Mouse (Mus musculus): ENCODE results near the gene Edf1.

Edf1 gene

DNA sequence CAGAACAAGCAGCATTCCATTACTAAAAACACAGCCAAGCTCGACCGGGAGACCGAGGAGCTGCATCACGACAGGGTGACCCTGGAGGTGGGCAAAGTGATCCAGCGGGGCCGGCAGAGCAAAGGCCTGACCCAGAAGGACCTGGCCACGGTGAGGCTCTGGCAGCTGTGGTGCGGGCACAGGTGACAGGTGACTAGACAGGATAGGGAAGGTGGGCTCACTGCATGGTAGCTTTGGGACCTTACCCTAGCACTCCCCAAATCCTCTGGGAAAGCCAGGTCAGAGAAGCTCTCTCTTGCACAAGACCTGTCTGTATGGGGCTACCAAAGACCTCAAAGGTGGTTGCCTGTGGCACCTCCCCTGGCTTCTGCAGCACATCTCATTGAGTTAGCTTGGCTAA is 2.9 kb downstream of the Edf1 start:
- no peak for DNase-seq (ENCODE audit: extremely low read depth, insufficient read length, low spot score)

DNA sequence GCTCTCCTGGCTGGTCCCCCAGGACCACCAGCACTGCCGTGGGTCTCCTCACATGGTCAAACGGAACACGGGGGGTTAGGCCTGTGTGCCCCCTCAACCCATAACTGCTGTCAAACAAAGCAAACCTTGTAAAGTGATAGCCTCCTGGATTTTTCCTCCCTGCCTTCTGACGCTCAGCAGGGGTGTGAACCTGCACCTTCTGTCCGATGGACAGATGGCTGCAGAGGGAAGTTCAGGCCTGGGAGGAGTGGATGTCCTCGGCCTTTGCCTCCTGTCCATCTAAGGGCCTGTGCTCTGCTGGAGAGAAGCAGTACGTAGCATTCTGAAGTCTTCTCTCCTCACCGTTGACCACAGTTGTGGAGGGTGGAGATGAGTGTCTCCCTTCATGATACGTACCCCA is 4.3 kb downstream of the Edf1 start:
- no peak for DNase-seq (ENCODE audit: extremely low read depth, insufficient read length, low spot score)

DNA sequence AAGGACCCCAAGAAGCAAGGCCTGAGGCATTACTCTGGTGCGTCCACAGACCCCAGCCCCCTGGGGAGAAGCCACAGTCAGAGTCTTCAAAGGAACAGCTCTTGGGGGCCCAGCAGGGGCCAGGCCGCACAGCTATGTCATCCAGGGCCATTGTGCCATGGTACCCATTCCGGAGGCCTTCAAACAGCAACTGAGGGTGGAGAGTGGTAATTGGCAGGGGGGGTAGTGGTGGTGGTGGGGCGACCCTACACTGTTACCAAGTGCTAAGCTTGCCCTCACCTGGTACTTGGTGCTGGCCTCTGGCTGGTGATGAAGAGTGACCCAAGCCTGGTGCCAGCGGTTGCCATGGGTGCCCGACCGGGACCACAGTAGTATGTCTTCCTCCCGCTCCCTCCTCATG is 8.1 kb downstream of the Edf1 start:
- DNase-seq (ENCODE audit: extremely low read depth, insufficient read length, low spot score): no peak

DNA sequence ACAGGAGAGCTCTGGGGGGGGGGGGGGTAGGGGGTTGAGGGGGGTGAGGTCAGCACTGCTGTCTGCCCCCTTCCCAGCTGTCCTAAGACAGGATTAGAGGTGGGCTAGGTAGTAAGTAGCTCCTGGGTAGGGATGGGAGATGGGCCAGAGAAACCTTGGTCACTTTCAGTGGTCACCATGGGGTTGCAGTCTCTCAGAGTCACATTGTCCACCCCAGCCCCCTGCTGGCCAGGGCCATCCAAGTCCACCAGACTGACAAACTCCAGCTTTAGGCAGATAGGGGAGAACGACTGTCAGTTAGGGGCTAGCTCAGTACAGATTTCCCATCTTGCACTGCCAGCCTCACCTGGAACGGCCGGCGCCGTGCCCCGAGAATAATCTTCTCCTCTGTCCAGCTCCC is 8.9 kb downstream of the Edf1 start:
- DNase-seq (ENCODE audit: extremely low read depth, insufficient read length, low spot score): no peak

DNA sequence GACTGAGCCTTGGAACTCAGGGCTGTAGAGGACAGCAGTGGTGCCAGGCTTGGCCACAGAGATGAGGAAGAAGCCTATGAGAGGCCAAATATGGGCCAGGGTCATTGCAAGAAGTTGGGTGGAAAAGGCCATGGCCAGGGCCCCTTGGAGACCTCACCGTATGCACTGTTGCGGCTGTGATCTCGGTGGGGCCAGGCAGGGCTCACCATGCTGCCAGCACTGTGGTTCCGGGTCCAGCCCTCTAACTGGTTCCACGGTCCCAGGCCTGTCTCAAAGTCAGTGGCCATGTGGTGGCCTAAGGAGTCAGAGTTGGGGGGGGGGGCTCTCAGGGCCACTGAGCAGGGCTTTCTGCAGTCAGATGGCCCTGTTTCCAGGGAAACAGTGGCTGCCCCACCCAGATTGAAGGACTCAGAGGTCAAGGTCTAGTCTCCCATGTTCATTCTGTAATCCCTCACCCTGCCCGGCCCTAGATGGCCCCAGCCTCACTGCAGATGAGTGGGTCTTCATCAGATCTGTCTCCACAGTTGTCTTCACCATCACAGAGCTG is 10.9 kb downstream of the Edf1 start:
- no peak for DNase-seq (ENCODE audit: extremely low read depth, insufficient read length, low spot score)

DNA sequence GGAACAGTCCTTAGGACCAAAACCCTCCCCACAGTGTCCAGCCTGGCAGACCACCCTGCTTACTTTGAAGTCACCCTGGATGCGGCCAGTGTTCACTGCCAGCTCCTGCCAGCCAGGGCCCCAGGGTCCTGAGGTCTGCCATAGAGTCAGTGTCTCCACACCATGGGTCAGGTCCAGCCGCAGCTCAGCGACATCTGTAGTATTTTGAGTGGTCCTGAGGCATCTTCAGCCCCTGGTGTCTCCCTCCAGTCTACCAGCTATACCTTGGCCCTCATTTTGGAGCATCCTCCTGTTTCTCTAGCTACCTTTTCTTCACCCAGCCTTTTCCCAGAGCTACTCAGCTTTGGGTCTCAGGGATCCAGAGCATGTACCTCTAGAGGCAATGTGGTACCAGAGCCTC is 11.7 kb downstream of the Edf1 start:
- DNase-seq (ENCODE audit: extremely low read depth, insufficient read length, low spot score): no peak

DNA sequence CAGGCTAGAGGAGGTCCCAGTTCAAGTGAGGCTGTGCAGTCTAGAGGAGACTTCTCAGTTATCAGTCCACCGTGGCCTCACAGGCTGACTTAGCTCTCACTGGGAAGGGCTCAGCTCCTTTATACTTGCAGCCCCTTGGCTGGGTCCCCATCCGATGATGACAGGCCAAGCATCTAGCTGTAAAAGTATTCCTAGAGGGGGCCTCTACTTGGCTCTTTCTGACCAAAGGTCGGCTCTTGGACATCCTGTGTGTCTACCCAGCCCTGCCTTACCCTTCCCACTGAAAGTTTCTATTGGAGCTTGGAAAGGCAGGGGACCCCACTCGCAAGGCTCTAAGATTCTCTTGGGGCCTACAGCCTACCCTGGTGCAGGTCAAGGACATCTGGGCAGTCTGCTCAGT is 13.6 kb downstream of the Edf1 start:
- DNase-seq (ENCODE audit: extremely low read depth, insufficient read length, low spot score): no peak

DNA sequence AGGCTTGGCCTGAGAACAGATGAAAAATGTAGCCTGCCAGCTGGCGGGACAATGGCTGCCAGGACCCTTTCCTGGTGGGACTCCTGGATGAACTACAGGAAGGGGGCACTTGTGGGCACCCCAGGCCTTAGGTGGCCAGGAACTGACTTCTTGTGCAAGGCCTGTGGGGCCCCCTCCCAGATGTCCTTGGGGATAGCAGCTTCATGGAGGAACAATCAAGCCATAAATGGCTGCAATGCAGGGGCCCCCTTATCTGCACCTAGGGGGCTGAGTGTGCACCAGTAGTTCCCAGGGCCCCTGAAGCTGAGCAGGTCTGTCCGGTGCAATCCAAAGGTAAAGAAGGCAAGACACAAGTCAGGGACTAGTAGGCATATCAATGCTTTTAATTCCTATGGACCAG is 15.4 kb downstream of the Edf1 start:
- DNase-seq (ENCODE audit: extremely low read depth, insufficient read length, low spot score): no peak

DNA sequence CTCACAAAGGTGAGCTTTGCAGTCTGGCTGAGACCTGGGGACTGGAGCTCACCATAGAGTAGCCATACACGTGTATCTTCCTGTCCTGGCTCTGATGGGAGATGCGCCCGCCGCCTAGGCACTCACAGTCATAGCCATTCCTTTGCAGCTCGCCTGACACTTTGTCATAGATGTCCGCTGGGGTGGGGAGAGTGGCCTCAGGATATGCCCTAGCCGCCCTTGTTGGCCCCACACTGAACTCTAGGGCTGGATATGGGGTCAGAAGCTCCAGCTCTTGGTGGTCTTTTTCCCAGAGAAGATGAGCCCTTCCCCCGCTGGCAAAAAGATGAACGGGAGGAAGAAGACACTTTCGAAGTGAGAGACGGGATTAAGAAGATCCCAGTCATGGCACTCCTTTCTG is 16.5 kb downstream of the Edf1 start:
- DNase-seq (ENCODE audit: extremely low read depth, insufficient read length, low spot score): no peak

DNA sequence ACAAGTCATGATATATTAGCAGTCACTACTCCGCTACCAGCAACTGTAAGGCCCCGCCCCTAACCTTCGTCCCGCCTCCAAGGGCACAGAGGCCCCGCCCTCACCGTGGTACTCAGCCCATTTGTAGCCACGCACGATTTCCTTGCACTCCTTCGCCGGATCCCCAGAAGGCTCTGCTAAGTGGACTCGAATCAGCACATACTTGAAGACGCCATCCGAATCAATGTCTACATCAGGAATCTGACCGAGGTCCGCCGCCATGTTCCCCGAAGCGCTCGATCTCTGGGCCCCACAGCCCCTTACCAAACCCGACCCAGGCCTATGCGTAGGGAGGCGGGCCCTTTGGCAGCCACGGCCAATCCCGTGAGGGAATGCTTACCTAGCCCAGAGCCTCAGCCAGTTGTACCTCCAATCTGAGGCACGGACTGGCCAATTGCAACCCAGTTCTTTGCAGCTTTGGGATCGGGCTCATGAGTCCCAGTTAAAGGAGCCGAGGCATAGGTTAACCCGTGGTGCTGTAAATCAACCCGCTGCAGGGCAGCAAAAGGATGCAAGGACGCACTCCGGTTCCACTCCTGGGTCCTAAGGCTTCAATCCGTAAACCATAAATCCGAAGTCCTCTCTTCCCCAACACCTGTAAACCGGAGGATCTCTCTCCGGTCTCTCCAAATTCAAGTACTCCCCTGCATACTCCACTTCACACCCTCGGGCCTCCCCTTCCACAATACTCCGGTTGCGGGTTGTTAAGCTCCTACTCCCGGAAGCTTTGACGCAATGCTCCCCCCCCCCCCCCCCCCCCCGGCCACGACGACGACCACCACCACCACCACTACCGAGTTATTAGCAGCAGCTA is 17.2 kb downstream of the Edf1 start, which contains the start of the genes Mamdc4 and Phpt1:
Gene Mamdc4 (minus strand): TSS at position 267 of the 853 bp plus-strand sequence.
Gene Phpt1 (minus strand): TSS at position 646 of the 853 bp plus-strand sequence.
- DNase-seq (ENCODE audit: extremely low read depth, insufficient read length, low spot score): peak; percentile 94

DNA sequence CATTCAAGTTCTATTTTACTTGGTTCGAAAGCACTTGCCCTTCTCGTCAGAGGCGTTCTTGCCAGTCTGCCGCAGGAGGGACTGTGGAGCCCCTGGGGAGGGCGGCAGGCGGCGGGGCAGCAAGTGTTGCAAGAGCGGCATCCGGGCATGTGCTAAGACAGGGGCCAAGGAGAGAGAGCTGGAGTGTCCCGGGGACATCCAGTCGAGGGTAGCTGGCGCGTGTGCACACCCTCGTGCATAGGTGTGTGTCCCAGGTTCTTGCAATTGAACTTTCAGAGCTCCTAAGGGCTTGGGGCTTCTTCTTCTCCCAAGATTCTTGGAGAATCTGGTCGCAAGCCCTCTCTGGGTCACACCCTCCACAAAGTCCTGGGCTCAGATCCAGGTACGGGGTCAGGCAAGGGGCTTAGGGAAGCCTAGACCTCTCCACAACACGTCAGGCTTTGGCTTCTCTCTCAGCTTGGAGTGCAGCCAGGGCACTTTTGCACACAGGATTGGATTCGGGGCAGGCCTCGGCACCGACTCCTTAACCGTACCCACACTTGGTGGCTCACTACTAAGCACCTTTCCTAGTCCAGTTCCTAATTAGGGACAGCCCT is 17.9 kb downstream of the Edf1 start:
- DNase-seq (ENCODE audit: extremely low read depth, insufficient read length, low spot score): peak; percentile 72

DNA sequence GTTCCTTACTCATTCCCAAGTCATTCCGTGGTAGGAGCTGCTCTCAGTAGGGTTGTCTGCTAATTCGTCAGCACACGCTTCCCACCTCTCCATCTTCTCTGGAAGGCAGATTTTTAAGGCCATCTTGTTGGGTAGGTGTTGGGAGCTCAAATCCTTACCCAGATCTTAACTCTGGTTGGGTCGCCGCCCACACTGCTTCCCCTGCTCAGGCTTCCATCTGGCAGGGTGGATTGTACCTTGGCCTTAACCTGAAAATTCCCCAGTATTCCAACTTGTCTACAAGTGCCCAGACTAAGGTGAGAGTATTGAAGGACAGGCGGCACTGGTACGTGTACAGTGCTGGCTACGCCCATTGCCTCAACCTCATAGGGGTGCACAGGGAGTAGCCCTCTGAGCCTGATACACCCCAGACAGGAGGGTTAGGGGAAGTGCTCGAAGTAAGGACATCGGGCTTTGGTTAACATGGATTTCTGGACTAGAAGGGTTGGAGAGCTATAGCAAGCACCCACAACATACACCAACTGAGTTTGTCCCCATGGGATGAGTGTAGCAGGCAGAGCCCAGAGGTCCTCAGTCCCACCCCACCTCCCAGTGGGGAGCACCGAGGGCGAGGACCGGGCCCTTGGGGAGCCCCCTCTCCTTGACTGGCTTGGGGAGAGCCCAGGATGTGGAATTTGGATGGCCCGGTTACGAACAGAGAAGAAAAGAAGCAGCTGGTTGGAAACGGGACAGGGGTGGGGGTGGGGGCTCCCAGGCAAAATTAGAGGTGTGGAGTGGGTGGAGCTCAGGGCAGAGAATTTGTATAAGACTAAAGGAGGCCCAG is 18.6 kb downstream of the Edf1 start:
- no peak for DNase-seq (ENCODE audit: extremely low read depth, insufficient read length, low spot score)

DNA sequence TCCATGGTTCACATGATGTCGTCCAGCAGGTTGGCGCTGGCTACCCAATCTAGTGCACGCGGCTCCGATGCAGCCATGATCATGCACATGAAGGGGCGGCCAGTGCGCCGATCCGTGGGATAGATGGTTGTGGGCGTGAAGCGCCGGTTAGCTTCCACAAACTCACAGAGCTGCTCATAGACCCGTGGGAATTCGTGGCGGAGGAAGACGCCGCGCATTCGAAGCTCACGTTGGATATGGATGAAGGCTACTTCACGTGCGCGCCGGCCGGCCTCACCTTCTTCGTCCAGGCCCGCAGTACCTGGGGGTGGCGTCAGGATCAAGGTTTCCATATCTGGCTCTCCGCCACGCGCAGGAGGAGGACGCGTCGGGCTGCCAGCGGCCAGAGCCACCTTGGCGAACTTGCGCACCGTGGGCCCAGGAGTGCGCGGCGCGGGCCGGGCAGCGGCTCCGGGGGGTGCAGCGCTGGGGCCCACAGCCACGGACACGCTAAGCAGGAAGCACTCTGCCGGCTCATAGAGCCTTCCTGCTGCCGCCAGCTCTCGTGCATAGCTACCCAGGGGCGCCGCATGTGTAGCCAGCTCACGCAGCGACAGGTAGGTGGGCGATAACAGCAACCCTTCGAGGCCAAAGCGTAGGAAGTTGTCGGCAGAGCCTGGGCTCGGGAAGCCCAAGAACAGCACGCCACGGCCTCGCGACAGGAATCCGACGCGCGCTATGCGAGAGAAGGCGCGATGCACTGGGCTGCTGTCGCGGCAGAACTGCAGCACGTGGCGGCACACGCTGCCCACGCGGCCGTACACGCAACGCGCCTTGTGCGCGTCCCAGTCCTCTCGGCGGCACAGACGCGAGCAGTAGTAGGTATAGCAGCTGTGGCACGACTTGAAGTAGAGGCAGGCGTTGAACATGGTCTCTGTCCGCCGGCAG is 19.6 kb downstream of the Edf1 start:
- no peak for DNase-seq (ENCODE audit: extremely low read depth, insufficient read length, low spot score)

DNA sequence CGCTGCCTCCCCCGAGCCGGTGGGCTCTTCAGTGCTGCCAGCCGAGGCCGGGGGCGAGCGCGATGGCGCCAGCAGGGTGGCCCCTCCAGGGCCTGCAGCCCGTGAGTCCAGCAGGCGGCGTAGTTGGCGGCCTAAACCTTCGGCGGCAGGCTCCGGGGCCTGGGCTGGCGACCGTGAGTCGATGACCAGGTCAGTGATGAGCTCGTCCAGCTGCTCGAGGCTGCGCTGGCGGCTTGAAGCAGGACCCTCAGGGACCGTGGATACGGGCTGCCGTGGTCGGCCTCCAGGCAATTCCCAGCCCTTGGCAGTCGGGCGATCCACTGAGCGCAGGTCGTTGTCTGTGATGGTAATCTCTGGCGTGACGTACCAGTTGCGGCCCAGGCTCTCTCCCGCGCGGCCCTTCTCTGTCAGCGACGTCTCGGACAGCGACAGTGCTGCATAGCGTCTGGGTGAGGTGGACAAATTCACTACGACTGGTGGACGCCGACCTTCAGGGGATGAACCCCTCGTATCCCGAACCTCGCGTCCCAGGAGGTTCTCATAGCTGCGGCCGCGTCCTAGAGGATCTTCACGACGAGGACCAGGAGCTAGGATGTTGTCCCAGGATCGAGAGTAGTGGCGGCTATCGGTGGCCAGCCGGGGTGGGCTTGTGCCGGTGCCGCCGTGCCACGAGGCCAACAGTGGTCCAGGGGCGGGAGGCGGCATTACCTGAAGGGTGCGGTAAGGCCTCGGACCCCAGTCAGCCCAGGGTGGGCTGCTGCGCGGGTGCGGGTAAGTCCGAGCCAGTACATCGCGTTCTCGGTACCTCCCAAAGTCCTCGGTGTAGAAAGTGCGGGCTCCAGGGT is 20.5 kb downstream of the Edf1 start:
- no peak for DNase-seq (ENCODE audit: extremely low read depth, insufficient read length, low spot score)

DNA sequence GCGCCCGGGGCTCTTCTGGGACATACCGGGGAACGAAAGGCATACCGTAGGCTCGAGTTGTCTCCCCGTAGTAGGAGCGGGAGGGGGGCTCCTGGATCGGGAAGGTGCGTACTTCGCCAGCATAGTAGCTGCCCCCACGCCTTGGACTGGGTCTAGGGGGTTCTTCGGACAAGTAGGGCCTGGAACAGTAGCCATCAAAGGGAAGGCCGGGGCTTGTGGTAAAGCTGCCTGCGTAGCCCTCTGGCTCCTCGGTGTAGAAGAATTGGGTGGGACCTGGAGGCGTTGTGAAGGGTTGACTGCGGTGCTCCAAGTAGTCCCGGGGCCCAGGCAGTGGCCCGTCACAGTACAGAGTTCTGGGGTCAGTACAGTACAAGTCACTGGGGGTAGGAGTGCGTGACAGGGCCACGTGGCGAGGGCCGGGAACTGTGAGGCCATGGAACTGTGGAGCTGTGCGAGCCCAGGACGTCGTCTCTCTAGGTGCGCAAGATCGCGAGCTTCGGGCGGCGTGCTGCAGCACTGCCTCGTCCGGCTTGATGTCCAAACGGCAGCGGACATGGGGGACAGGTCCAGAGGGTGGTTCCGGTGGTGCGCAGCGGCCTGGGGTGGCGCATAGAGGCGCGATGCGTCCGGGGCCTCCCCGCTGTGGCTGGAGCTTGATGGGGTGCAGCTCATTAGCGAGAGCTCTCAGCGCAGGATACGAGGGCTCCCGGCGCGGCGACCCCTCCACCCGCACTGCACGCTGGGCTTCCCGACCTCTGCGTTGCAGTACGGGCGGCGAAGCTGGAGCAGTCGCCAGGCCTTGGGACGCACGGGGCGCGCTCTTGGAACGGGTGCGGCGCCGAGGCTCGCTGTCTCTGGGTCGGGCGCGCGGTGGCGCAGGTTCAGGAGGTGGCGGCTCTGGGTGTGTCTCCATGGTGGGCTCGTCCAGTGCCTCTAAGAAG is 21.4 kb downstream of the Edf1 start:
- DNase-seq (ENCODE audit: extremely low read depth, insufficient read length, low spot score): no peak

DNA sequence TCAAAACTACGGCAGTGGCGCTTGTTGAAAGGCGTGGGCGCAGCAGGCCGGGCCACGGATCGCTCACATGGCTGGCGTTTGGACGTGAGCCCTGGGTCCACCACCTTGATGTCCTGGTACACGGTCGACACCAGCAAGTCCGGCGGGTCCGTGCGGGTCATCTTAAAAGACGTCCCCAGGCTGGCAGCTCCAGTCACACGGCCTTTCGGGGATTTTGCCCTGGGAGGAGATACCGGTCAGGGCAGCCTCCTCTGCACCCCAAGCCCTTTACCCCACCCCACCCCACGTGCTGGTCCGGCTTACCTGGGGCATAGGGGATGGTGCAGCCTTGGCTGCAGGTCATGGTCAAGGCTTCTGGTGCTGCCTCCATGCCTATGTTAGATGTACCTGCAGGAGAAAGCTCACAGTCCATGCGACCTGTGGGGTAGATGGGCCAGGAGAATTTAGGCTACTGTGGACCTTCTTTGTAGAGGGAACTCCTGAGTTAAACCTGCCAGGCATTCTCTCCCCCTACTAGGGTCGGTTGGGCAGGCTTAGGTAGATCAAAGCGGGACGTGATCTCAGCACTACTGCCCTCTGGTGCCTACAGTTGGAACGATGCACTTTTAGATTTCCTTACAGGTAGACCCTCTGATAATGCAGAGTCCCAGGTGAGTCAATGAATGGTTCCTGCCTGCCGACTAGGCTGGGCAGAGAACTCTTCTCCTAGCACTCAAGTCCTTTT is 22.3 kb downstream of the Edf1 start:
- no peak for DNase-seq (ENCODE audit: extremely low read depth, insufficient read length, low spot score)

DNA sequence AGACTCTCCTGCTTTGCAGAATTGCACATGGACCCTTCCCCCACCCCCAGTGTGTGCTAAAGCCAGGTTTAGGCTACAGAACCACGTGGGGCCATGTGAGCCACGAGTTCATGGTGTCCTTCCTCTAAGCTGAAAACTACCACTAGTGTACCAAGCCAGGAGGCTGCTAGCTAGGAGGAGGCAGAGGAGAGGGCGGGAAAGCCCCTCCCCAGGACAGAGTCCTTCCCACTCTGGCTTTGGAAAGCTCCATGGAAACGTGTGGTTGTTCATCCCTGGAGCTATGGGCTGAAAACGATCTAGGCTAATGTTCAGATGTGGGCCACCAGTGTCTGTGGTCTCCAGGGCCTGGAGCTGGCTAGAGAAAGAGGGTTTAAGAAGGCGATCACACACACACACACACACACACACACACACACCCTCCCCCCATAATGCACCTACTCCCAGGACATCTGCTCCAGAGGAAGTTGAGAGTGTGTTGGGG is 23.0 kb downstream of the Edf1 start:
- DNase-seq (ENCODE audit: extremely low read depth, insufficient read length, low spot score): no peak
